Mouse (Mus musculus) neural tube, embryonic 11.5 days (tissue): ENCODE results near the gene Nudt15. TPM values are rescaled to one million over a fixed set of nuclear protein-coding genes. Genes with fewer than 3 reads are reported as not detected.
A peak's percentile ranks its signal among the peaks of the same experiment; 100 is the strongest.

Source experiments
- ATAC-seq: fragments of 200-750 bp; cut with Nextera tagmentation; 2 replicates; pipeline ENCODE4 v1.8.0; 2017; ENCODE audit warnings: moderate number of reproducible peaks, mild to moderate bottlenecking, moderate TSS enrichment, moderate library complexity; ENCODE audit not compliant: insufficient read depth, low FRiP score, low TSS enrichment
- DNase-seq: peaks from one replicate; pipeline ENCODE4 v3.0.0-alpha.2; 2015; ENCODE audit warnings: low spot score
- H3K27ac ChIP-seq: fragments of 300-500 bp; sonication (generic); 2 replicates; pipeline ENCODE4 v1.5.1; 2014; ENCODE audit warnings: low read depth, mild to moderate bottlenecking, low read length
- H3K27me3 ChIP-seq: fragments of 300-500 bp; sonication (generic); 2 replicates; pipeline ENCODE4 v1.6.1; 2014; ENCODE audit warnings: mild to moderate bottlenecking, low read length, mixed read lengths; ENCODE audit not compliant: control insufficient read depth, insufficient read depth
- H3K36me3 ChIP-seq: fragments of 300-500 bp; sonication (generic); 2 replicates; pipeline ENCODE4 v1.6.1; 2014; ENCODE audit warnings: mild to moderate bottlenecking, low read length, moderate library complexity, mixed read lengths; ENCODE audit not compliant: control insufficient read depth, insufficient read depth
- H3K4me1 ChIP-seq: fragments of 300-500 bp; sonication (generic); 2 replicates; pipeline ENCODE4 v1.6.1; 2014; ENCODE audit warnings: low read length, mixed read lengths; ENCODE audit not compliant: control insufficient read depth, insufficient read depth
- H3K4me2 ChIP-seq: fragments of 300-500 bp; sonication (generic); 2 replicates; pipeline ENCODE4 v1.6.1; 2014; ENCODE audit warnings: low read depth, mild to moderate bottlenecking, moderate library complexity
- H3K4me3 ChIP-seq: fragments of 300-500 bp; sonication (generic); 2 replicates; pipeline ENCODE4 v1.5.1; 2014; ENCODE audit warnings: low read depth, low read length
- H3K9ac ChIP-seq: fragments of 300-500 bp; sonication (generic); 2 replicates; pipeline ENCODE4 v1.6.1; 2014; ENCODE audit warnings: mild to moderate bottlenecking, low read length
- H3K9me3 ChIP-seq: fragments of 300-500 bp; sonication (generic); 2 replicates; pipeline ENCODE4 v1.6.1; 2016; ENCODE audit warnings: low read length; ENCODE audit not compliant: control insufficient read depth
- WGBS: fragments of 180-500 bp; shearing (Covaris S2); extraction: QIAGEN DNeasy Blood & Tissue Kit; methylation state at CpG from one replicate; pipeline ENCODE4 v1.1.7; 2014; 5-methylcytosine and 5-hydroxymethylcytosine counted together
- polyA plus RNA-seq: library from polyadenylated mRNA; unstranded; fragments of >200 nt; fragmentation: Nextera tagmentation; extraction: Ambion mirVana; gene quantifications from 2 replicates; pipeline ENCODE4 v1.2.1, GENCODE M21; 2014

Gene Nudt15
- polyA plus RNA-seq, 1 experiment from 2014 or later, result 13.1 TPM

DNA sequence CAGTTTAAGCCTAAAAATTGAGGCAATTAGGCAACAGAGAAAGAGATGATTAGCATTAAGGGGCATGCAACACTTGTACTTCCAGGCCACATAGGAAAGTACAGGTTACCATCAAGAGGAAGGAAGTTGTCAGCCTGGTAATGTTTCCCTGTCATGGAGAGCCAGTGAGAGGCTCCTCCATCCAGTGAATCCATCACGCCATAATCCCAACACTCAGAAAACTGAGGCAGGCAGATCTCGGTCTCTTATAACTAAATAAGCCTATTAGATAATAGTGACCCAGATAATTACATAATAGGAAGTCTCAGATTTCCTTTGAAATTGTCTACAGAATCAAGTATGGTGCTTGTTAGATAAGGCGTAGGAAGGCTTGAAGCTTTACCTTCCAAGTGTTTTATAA lies 23.9 kb downstream of the Nudt15 start:
- Histone ChIP-seq H3K9ac (no peak overlapping the region), H3K27me3 (no peaks in the 10 kb centered on the region), H3K27ac (no peak overlapping the region), H3K4me3 (no peak overlapping the region), H3K9me3 (no peaks in the 10 kb centered on the region), H3K4me1 (no peaks in the 10 kb centered on the region), H3K4me2 (no peak overlapping the region), H3K36me3 (no peaks in the 10 kb centered on the region)
- ATAC-seq (no peak), DNase-seq (no peak)
- WGBS, result 80% methylated on average over 3 of the region's 3 CpGs

DNA sequence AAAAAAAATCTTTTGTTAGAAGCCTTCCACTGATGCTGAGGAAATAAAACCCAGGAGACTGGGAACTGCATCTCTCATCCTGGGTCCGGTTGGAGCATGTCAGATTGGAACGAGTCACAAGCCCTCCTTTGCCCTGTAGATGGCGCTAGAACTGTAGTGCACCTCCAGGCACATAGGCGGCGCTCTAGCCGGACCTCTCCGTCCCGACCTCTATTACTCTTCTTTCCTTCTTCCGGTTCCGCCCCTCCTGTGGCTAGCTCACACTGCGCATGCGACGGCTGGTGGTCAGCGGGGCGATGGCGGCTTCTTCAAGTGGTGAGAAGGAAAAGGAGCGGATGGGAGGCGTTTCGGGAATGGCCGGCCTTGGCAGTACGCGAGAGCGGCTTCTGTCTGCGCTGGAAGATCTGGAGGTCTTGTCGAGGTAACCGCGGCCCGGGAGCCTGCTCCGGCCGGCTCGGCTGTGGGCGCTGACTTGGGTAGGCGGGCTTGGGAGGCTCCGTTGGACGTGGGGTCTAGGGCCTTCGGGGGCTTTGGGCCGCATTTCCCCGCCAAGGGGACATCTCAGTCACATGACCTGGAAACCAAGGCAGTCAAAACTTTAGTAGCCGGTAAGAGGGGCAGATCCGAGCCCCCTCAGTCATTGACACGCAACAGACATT lies 38.1 kb downstream of the Nudt15 start, which contains the start of gene Med4:
TSS of gene Med4 (plus strand) at position 261 of the 659 bp plus-strand sequence.
- DNase-seq, result peak; percentile 96
- peak; percentile 91 for ATAC-seq
- Histone ChIP-seq H3K36me3 (peaks cover 2% of the 10 kb centered on the region; the same call in 1 of the 2 replicates), H3K4me3 (peak within 1 kb of the TSS; percentile 89), H3K9me3 (no peaks in the 10 kb centered on the region), H3K27ac (no peak within 1 kb of the TSS), H3K4me2 (peak within 1 kb of the TSS; percentile 79), H3K4me1 (no peaks in the 10 kb centered on the region), H3K27me3 (no peaks in the 10 kb centered on the region), H3K9ac (peak within 1 kb of the TSS; percentile 89)
- WGBS, result 1% methylated on average over 41 of the region's 41 CpGs

DNA sequence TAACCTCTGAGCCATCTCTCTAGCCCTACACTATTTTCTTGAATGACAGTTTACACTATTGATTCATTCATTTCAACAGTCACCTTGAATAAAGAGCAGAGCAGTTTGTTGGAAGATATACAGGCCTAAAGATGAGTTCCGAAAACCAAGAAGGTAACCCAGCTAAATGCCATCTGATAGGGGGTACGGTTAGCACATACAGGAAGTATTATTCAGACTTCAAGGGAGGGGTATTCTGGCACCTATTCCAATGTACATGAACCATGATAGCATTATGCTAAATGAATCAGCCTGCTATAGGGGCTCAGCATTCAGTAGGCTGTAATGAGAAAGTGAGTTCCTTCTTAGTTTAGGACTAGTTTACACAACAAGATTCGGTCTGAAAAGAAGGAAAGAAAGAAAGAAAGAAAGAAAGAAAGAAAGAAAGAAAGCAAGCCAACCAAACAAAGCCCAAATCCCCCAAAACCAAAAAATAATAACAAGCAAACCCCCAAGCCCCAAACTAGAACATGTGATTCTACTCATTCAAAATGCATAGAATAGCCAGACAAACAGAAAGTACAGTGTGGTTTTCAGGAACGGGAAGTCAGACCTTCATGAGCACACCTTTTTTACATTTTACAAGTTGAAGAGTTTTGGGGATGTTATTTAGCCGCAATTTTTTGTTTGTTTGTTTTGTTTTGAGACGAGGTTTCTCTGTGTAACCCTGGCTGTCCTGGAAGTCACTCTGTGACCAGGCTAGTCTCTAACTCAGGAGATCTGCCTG lies 39.2 kb downstream of the Nudt15 start:
- H3K4me3 ChIP-seq, result no peak overlapping the region
- no peak overlapping the region for H3K27ac ChIP-seq
- ATAC-seq (no peak), DNase-seq (no peak)
- H3K27me3 ChIP-seq, result no peaks in the 10 kb centered on the region
- WGBS, result 91% methylated on average over 6 of the region's 6 CpGs
- no peak overlapping the region for H3K9ac ChIP-seq
- no peak overlapping the region for H3K4me2 ChIP-seq
- H3K9me3 ChIP-seq, result no peaks in the 10 kb centered on the region
- peaks cover 2% of the 10 kb centered on the region; the same call in 1 of the 2 replicates for H3K36me3 ChIP-seq
- H3K4me1 ChIP-seq, result no peaks in the 10 kb centered on the region

DNA sequence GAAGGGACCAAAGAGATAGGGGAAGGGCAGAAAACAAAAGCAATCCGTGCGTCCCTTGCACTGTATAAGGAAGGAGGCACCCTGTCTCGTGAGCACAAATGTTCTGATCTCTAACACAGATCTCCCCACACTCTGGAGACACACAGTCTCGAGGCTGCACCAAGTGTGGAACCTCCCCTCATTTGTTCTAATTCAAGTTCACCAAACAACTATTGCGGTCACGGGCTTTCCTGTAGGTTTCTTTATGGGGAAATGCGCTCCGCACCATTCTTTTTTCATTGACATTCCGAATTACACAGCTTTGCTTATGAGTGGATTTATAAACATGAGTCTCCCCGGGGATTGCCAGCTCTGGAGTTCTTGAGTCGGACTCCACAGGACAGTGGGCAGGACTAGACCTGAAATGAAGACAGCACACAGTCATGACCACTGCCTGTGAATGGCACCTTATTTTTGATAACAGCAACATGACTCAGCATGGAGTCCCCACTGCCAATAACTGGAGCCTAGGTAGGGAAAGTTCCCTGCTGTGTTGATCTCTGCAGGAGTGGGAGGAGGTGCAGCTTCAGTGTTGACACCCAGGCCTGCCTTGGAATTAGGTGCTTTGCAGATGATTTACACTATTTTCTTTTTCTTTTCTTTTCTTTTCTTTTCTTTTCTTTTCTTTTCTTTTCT lies 40.2 kb downstream of the Nudt15 start:
- WGBS, result 79% methylated on average over 11 of the region's 11 CpGs
- H3K36me3 ChIP-seq, result peaks cover 2% of the 10 kb centered on the region; the same call in 1 of the 2 replicates
- DNase-seq (no peak), ATAC-seq (no peak)
- no peaks in the 10 kb centered on the region for H3K27me3 ChIP-seq
- no peaks in the 10 kb centered on the region for H3K9me3 ChIP-seq
- no peak overlapping the region for H3K9ac ChIP-seq
- no peak overlapping the region for H3K4me2 ChIP-seq
- H3K27ac ChIP-seq, result no peak overlapping the region
- H3K4me3 ChIP-seq, result no peak overlapping the region
- no peaks in the 10 kb centered on the region for H3K4me1 ChIP-seq

DNA sequence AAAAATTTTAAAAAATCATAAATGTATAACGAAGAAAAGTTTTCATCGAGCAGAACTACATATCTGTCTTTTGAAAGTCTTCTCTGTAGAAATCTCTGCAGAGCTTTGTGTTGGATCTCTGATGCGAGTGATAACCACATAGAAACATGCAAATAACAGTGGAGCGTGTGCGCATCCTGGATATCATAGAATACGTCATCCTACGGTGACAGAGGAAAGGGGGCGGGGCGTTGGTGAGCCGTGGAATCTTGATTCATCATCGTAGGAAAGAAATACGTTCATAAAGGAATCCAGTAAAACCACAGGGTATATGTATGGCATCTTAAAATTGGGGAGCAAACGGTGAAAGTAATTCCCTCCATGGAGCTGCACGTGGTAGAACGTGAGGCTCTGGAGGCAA lies 40.8 kb downstream of the Nudt15 start:
- H3K9me3 ChIP-seq, result no peaks in the 10 kb centered on the region
- H3K4me2 ChIP-seq, result no peak overlapping the region
- H3K27ac ChIP-seq, result no peak overlapping the region
- DNase-seq, result no peak
- H3K36me3 ChIP-seq, result no peaks in the 10 kb centered on the region; the same call in 1 of the 2 replicates
- 0 out of 2 replicates have a peak, but pooled peaks cover 3% of the 10 kb centered on the region for H3K4me1 ChIP-seq
- H3K4me3 ChIP-seq, result no peak overlapping the region
- ATAC-seq, result no peak
- no peaks in the 10 kb centered on the region for H3K27me3 ChIP-seq
- no peak overlapping the region for H3K9ac ChIP-seq
- WGBS, result 91% methylated on average over 15 of the region's 15 CpGs

DNA sequence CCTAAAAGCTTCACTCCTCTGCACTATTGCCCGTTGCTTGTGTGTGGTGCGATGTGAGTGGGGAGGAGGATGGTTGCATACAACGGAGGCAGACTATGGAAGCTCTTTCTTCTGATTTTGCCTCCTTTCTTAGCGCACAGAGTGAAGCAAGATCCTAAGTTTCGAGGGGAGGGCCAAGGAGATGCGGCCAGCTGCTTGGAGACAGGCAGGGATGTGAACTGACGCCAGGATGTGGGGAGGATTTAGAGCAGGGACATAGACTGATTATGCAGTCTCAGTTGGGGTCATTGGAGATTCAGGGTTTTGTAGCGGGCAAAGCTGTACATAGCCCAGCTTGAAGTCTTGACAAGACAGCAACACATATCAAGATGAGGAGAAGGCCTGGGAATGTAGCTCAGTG lies 41.8 kb downstream of the Nudt15 start:
- no peaks in the 10 kb centered on the region for H3K9me3 ChIP-seq
- DNase-seq (no peak), ATAC-seq (no peak)
- H3K27me3 ChIP-seq, result no peaks in the 10 kb centered on the region
- 64% methylated on average over 8 of the region's 8 CpGs for WGBS
- H3K4me3 ChIP-seq, result no peak overlapping the region
- no peaks in the 10 kb centered on the region for H3K36me3 ChIP-seq
- H3K27ac ChIP-seq, result no peak overlapping the region
- H3K4me1 ChIP-seq, result 0 out of 2 replicates have a peak, but pooled peaks cover 3% of the 10 kb centered on the region
- no peak overlapping the region for H3K9ac ChIP-seq
- no peak overlapping the region for H3K4me2 ChIP-seq

DNA sequence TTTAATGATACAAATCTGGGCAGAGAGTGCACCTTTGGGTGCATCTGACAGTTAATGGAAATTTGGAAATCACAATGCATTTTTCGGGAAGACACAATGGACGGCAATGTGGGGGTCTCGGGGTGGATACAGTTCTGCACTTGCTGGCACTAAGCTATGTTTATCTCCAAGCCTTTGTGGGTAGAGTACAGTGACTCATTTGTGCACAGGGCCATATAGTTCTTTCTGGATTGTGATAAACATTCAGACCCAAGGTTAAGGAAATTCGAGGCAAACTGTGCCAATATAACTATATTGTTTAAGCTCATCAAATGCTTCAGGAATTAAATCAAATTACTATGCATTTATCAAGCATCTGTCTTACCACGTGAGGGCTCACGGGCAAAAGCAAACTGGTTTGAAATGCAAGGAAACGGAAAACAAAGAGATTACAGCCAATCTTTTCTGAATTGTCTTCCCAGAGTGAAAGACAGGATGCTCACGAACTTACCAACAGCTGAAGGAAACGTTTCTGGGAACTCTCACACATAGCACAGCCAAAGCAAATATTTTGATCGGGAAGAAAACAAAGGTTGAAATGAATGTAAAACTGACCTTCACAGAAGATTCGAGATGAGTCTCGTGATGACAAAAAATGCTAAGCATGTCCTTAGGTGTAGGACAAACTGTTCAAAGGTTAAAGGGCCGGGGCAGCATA lies 44.7 kb downstream of the Nudt15 start:
- Histone ChIP-seq H3K9ac (no peak overlapping the region), H3K27ac (no peak overlapping the region), H3K4me1 (0 out of 2 replicates have a peak, but pooled peaks cover 3% of the 10 kb centered on the region), H3K9me3 (no peaks in the 10 kb centered on the region), H3K36me3 (no peaks in the 10 kb centered on the region), H3K27me3 (no peaks in the 10 kb centered on the region), H3K4me2 (no peak overlapping the region), H3K4me3 (no peak overlapping the region)
- DNase-seq (no peak), ATAC-seq (peak; percentile 65; the same call in 1 of the 2 replicates)
- WGBS, result 68% methylated on average over 13 of the region's 13 CpGs

DNA sequence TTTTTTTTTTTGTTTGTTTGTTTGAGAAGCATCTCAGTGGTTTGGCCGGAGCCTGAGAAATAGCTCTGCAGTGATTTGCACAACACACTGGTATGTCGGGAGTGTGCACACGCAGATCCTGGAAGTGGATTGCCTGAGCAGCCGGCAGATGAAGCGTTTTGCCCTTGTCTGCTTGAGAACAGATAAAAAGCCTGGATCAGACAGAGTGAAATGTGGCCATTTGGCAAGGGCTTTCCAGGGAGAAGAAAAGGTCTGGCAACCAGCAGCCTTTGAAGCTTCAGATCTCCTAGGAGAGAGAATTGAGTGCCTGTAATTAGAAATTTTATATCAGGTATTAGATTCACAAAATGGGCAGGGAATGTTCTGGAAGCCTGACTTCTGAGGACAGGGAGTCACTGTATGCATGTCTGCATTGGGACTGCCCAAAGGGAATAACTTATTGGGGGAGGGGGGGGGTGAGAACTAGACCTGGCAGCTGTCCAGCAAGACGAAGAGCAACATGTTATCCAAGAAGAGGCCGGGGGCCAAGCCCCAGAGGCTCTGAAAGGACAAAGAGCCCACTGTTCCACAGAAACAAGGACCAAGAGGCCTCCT lies 45.4 kb downstream of the Nudt15 start:
- WGBS, result 30% methylated on average over 7 of the region's 7 CpGs
- Histone ChIP-seq H3K4me1 (0 out of 2 replicates have a peak, but pooled peaks cover 3% of the 10 kb centered on the region), H3K4me3 (no peak overlapping the region), H3K9ac (no peak overlapping the region), H3K36me3 (no peaks in the 10 kb centered on the region), H3K27me3 (no peaks in the 10 kb centered on the region), H3K9me3 (no peaks in the 10 kb centered on the region), H3K4me2 (no peak overlapping the region), H3K27ac (0 out of 2 replicates have a peak overlapping the region, but pooled peaks have one; percentile 27)
- DNase-seq (peak; percentile 55), ATAC-seq (peak; percentile 83)
